14 mouse cellular contexts compared by ENCODE assay signal in genomic region chr10:39121412-39121811, GRCm38 (mm10). TPM values are rescaled to one million over a fixed set of nuclear protein-coding genes. Genes with fewer than 3 reads are reported as not detected.
DNase-seq lines count a peak whose midpoint lies in the region; ATAC-seq lines count a peak whose summit lies in the region.
"Had no signal": no experiment of that assay in that cellular context is flagged by ENCODE, and none has a peak within 500 bp of the region (broad histone marks: within the 10 kb centered on the region; RNA-seq: fewer than 3 reads in every experiment).

No protein-coding gene starts in this region.

- H3K27me3 ChIP-seq in hindbrain, embryonic 13.5 days = no peaks in the 10 kb centered on the region
- no peaks in the 10 kb centered on the region for H3K27me3 ChIP-seq in hindbrain, embryonic 12.5 days
- H3K27me3 ChIP-seq in midbrain, embryonic 16.5 days (ENCODE audit: control insufficient read depth, insufficient read depth, low read depth, low read length) = no peaks in the 10 kb centered on the region
- no peaks in the 10 kb centered on the region for H3K27me3 ChIP-seq in midbrain, embryonic 10.5 days (ENCODE audit: low read depth, poor library complexity, severe bottlenecking)
- no peaks in the 10 kb centered on the region for H3K27me3 ChIP-seq in neural tube, embryonic 15.5 days (replicated peaks)
- H3K27me3 ChIP-seq: Patski had no signal

- ATAC-seq in hindbrain, embryonic 13.5 days (ENCODE audit: low FRiP score) = peak; percentile 46; the same call in 1 of the 2 replicates
- ATAC-seq in hindbrain, embryonic 12.5 days (ENCODE audit: low FRiP score) = no peak
- ATAC-seq in midbrain, embryonic 16.5 days = peak; percentile 56
- peak; percentile 65; the same call in 1 of the 2 replicates for ATAC-seq in neural tube, embryonic 15.5 days (ENCODE audit: low FRiP score)
- ATAC-seq: Patski had no signal

- no peak overlapping the region for H3K4me3 ChIP-seq in hindbrain, embryonic 13.5 days
- H3K4me3 ChIP-seq in hindbrain, embryonic 12.5 days = no peak overlapping the region
- H3K4me3 ChIP-seq in midbrain, embryonic 16.5 days (ENCODE audit: low read depth, low read length) = no peak overlapping the region
- no peak overlapping the region for H3K4me3 ChIP-seq in midbrain, embryonic 10.5 days
- H3K4me3 ChIP-seq in neural tube, embryonic 15.5 days (replicated peaks) = no peak overlapping the region

- no peaks in the 10 kb centered on the region for H3K9me3 ChIP-seq in hindbrain, embryonic 13.5 days
- H3K9me3 ChIP-seq in hindbrain, embryonic 12.5 days (replicated peaks) = no peaks in the 10 kb centered on the region
- no peaks in the 10 kb centered on the region for H3K9me3 ChIP-seq in midbrain, embryonic 16.5 days (replicated peaks; ENCODE audit: control insufficient read depth, low read length, poor library complexity, severe bottlenecking)
- no peaks in the 10 kb centered on the region for H3K9me3 ChIP-seq in midbrain, embryonic 10.5 days (replicated peaks)
- no peaks in the 10 kb centered on the region for H3K9me3 ChIP-seq in neural tube, embryonic 15.5 days (replicated peaks)

- no peak overlapping the region for H3K27ac ChIP-seq in hindbrain, embryonic 13.5 days
- no peak overlapping the region for H3K27ac ChIP-seq in hindbrain, embryonic 12.5 days
- H3K27ac ChIP-seq in midbrain, embryonic 16.5 days (ENCODE audit: low read length) = no peak overlapping the region
- H3K27ac ChIP-seq in midbrain, embryonic 10.5 days (replicated peaks) = no peak overlapping the region
- no peak overlapping the region for H3K27ac ChIP-seq in neural tube, embryonic 15.5 days (replicated peaks)
- H3K27ac ChIP-seq: macrophage had no signal

- no peak overlapping the region for H3K4me2 ChIP-seq in hindbrain, embryonic 13.5 days
- H3K4me2 ChIP-seq in hindbrain, embryonic 12.5 days (replicated peaks) = no peak overlapping the region
- H3K4me2 ChIP-seq in midbrain, embryonic 16.5 days (ENCODE audit: low read length) = no peak overlapping the region
- H3K4me2 ChIP-seq in neural tube, embryonic 15.5 days = no peak overlapping the region

- no peak for DNase-seq in midbrain, embryonic 10.5 days (ENCODE audit: low spot score)
- peak; percentile 20 for DNase-seq in brain, adult 2 months (ENCODE audit: low read depth, low spot score)
- no peak for DNase-seq in ovary, postnatal 14 days (ENCODE audit: low spot score)
- no peak for DNase-seq in lung, postnatal 4 days
- DNase-seq: cerebellum, postnatal 14 days; kidney, adult 2 months; spleen, adult 18-20 months; thymus, postnatal 36 days had no signal

- H3K9ac ChIP-seq in hindbrain, embryonic 13.5 days = no peak overlapping the region
- no peak overlapping the region for H3K9ac ChIP-seq in hindbrain, embryonic 12.5 days
- no peak overlapping the region for H3K9ac ChIP-seq in midbrain, embryonic 16.5 days (ENCODE audit: low read depth, low read length)
- no peak overlapping the region for H3K9ac ChIP-seq in neural tube, embryonic 15.5 days (replicated peaks)

- peaks cover 3% of the 10 kb centered on the region; the same call in 1 of the 2 replicates for H3K36me3 ChIP-seq in hindbrain, embryonic 13.5 days
- no peaks in the 10 kb centered on the region; the same call in 1 of the 2 replicates for H3K36me3 ChIP-seq in hindbrain, embryonic 12.5 days
- no peaks in the 10 kb centered on the region for H3K36me3 ChIP-seq in midbrain, embryonic 16.5 days (ENCODE audit: control insufficient read depth, insufficient read depth, low read length)
- no peaks in the 10 kb centered on the region for H3K36me3 ChIP-seq in midbrain, embryonic 10.5 days
- H3K36me3 ChIP-seq in neural tube, embryonic 15.5 days = peaks cover 5% of the 10 kb centered on the region; the same call in 1 of the 2 replicates

- WGBS in hindbrain, embryonic 13.5 days = 41% methylated on average over 4 of the region's 4 CpGs
- WGBS in hindbrain, embryonic 12.5 days = 47% methylated on average over 4 of the region's 4 CpGs
- WGBS in midbrain, embryonic 16.5 days = 41% methylated on average over 4 of the region's 4 CpGs
- WGBS in midbrain, embryonic 10.5 days = 51% methylated on average over 4 of the region's 4 CpGs
- WGBS in neural tube, embryonic 15.5 days = 30% methylated on average over 4 of the region's 4 CpGs

- no peaks in the 10 kb centered on the region for H3K4me1 ChIP-seq in hindbrain, embryonic 13.5 days (replicated peaks)
- no peaks in the 10 kb centered on the region for H3K4me1 ChIP-seq in hindbrain, embryonic 12.5 days
- no peaks in the 10 kb centered on the region for H3K4me1 ChIP-seq in midbrain, embryonic 16.5 days (ENCODE audit: control insufficient read depth, insufficient read depth, low read length)
- no peaks in the 10 kb centered on the region; the same call in none of the 2 replicates for H3K4me1 ChIP-seq in midbrain, embryonic 10.5 days
- H3K4me1 ChIP-seq in neural tube, embryonic 15.5 days = no peaks in the 10 kb centered on the region

RNA-seq across cellular contexts. Expression of gene Fam229b, which starts 12.3 kb away (rescaled TPM):
- 32.7 and 34.8 TPM in 2 replicates for polyA plus RNA-seq in hindbrain, embryonic 13.5 days (2015; fragmentation: Nextera tagmentation; extraction: Ambion mirVana)
- 18.4 and 20.8 TPM in 2 replicates for polyA plus RNA-seq in hindbrain, embryonic 12.5 days (2016; fragmentation: Nextera tagmentation; extraction: Ambion mirVana)
- polyA plus RNA-seq in midbrain, embryonic 16.5 days (2015; fragmentation: Nextera tagmentation; extraction: Ambion mirVana) = 36.1 and 39.9 TPM in 2 replicates
- polyA plus RNA-seq in midbrain, embryonic 10.5 days (2016; fragmentation: Nextera tagmentation; extraction: Ambion mirVana) = 14.2 and 15.4 TPM in 2 replicates
- 23.8 and 36.8 TPM in 2 replicates for polyA plus RNA-seq in neural tube, embryonic 15.5 days (2015; fragmentation: Nextera tagmentation; extraction: Ambion mirVana)

RNA-seq across cellular contexts. Expression of gene Tube1, which starts 12.4 kb away (rescaled TPM):
- polyA plus RNA-seq in hindbrain, embryonic 13.5 days (2015; fragmentation: Nextera tagmentation; extraction: Ambion mirVana) = 9.6 and 10.4 TPM in 2 replicates
- 14.4 and 18.5 TPM in 2 replicates for polyA plus RNA-seq in hindbrain, embryonic 12.5 days (2016; fragmentation: Nextera tagmentation; extraction: Ambion mirVana)
- 7.1 and 7.8 TPM in 2 replicates for polyA plus RNA-seq in midbrain, embryonic 16.5 days (2015; fragmentation: Nextera tagmentation; extraction: Ambion mirVana)
- 22.0 and 24.9 TPM in 2 replicates for polyA plus RNA-seq in midbrain, embryonic 10.5 days (2016; fragmentation: Nextera tagmentation; extraction: Ambion mirVana)
- polyA plus RNA-seq in neural tube, embryonic 15.5 days (2015; fragmentation: Nextera tagmentation; extraction: Ambion mirVana) = 7.1 and 10.2 TPM in 2 replicates

RNA-seq across cellular contexts. Expression of gene Ccn6, which starts 42.2 kb away (rescaled TPM):
- polyA plus RNA-seq in hindbrain, embryonic 13.5 days (2015; fragmentation: Nextera tagmentation; extraction: Ambion mirVana) = 0.41 and 0.44 TPM in 2 replicates
- 0.31 and 1.3 TPM in 2 replicates for polyA plus RNA-seq in hindbrain, embryonic 12.5 days (2016; fragmentation: Nextera tagmentation; extraction: Ambion mirVana)
- polyA plus RNA-seq in midbrain, embryonic 16.5 days (2015; fragmentation: Nextera tagmentation; extraction: Ambion mirVana) = 0.30 and 0.46 TPM in 2 replicates
- polyA plus RNA-seq in midbrain, embryonic 10.5 days (2016; fragmentation: Nextera tagmentation; extraction: Ambion mirVana) = 0.20 and 0.37 TPM in 2 replicates
- polyA plus RNA-seq in neural tube, embryonic 15.5 days (2015; fragmentation: Nextera tagmentation; extraction: Ambion mirVana) = 0.65 and 0.69 TPM in 2 replicates
- polyA plus RNA-seq: macrophage had no signal
